Mouse (Mus musculus): ENCODE data around the gene Mynn.
"Not testable (repeated sequence)": the region's sequence is repeated elsewhere in the genome, so short reads cannot be mapped to it uniquely, and the experiment has no call there.

Mynn gene

DNA sequence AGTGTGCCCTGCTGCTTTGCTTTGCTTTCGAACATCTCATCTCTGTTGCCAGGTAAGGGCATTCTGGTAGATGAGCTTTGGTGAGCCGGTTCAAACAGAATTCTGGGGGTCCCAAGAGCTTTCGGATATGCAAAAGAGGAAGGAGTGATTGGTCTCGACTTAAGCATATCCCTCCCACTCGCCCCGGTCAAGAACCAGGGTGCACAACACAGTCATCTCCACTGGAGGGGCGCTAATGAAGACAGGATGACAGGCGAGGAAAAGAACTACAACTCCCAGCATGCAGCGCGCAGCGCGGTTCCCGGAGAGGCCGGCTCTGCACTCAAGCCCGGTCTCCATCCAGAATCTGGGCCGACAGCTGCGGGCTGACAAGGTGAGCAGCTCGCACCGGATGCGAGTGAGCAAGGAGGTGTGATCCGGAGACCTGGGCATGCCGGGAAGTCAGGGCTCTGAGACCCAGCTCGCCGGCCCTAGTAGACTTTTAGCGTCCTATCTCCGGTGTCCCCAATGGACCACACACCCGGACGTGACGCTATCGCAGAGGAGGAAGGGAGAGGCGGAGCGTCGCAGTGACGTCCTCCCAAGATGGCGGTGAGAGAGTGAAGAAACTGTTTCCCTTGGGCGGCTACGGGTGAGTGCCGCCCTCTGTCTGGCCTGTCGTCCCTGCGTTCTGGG, at the start of gene Mynn:
TSS of gene Mynn (plus strand) at position 1 of the 675 bp plus-strand sequence.
- DNase-seq, result peak; percentile 98

DNA sequence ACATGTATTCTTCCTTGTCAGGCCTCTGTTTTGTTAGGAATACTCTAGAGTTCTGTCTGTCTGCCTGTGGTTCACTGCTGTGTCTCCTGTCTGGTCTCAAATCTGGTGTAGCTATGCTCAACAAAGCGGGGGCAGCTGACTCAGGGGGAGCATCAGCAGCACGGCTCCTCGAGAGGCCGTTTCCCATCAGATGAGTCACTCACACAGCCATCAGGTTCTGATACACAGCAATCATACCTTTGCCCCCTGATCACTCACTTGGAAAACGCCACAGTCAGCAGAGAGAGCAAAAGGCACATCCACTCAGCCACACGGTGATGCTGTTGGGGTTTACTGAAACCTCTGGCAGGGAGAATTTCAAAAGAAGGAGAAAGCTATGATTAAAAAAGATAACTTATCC, 48.1 kb upstream of the Mynn start:
- no peak for DNase-seq

DNA sequence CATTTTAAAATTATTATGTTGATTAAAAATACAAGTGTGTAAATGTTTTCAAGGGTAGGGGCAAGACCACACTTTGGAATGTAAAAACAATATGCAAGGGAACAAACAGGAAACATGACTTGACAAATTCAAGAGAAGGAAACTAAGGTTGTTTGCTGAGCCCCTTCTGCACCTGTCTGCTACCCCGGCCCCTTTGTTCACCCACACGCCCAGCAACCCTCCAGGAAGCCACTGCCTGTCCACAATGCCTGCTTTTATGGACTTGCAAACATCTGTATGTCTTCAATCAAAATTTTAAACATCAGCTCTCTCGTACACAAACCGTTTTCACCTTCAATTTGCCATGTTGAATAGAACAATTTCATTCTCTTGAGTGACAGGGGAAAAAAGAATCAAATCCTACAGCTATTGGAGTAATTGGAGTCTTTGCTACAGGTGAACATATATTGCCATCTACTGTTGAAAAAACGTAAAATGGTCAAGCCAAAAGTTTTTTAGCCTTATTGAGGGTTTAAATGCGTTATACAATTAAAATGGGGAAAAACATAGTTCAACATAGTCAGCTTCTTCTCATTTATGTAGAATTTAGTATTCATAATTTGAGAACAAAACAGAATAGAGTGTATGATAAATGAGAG, 41.1 kb upstream of the Mynn start:
- no peak for DNase-seq

DNA sequence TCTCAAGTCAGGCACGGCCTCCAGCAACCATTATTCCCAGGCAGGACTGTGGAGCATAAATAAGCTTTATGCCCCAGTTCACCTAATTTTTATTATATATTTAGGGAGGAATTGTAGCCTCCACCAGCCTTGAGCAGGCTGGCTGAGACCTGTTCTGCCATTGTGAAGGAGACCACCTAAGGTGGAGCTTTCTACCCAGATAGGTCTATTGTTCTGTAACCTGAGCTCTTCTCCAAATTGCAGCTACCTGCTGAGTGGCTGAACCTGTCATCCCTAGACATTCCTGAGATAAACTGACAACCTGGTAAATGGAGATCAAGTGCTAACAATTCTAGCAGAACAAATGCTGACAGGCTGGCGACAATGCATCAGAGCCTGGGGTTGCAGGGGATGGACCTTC, 35.5 kb upstream of the Mynn start:
- not testable (repeated sequence) for DNase-seq

DNA sequence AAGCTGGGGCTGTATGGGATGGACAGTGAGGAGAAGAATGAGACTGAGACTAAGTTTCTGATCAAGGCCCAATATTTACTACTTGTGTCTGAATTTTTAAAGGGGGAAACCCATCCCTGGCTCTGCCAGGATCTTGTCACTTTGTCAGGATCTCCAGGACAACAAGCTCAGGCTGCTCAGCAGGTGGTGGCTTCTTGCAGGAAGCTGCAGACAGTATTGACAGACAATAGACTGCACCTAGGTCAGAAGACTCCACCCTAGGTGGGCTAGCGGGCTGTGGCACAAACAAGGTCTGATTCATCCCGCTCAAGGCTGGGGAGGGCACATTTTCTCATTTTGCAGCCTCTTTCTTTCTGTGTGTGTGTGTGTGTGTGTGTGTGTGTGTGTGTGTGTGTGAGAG, 28.3 kb upstream of the Mynn start:
- DNase-seq, result no peak

DNA sequence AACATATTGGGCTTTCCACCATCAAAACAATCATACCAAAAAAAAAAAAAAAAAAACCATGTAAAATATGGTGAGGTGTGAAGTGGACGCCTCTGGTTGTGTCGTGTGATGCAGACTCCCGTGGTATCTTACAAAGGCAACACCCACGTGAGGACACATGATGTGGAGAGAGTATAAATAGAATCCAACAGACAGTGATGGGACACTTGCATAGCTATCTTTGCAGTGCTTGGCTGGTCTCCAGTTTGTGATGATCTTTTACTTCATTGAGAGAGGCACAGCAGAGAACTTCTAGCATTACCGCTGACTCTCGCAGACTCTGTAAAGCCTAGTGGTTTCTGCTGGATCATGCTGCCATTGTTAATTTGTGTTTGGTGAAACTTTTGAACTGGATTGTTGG, 13.0 kb upstream of the Mynn start:
- no peak for DNase-seq

DNA sequence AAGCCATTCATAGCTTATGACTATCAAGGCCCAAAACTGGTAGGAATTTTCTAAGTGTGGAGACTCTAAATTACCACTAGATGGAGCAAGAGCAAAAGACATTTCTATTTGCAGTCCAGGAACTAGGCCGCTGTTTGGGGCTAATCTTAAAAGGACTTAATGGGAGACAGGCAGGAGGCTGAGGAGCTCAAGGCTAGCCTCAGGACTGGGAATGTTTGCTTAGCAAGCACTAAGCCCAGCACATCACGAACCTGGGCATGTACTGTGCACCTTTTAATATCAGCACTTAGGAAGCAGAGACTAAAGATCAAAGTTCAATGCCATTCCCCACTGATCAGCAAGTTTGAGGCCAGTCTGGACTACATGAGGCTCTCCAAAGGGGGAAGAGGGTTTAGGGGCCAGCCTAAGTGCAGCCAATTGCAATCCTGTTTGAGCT, 9.4 kb upstream of the Mynn start:
- peak; percentile 74 for DNase-seq

DNA sequence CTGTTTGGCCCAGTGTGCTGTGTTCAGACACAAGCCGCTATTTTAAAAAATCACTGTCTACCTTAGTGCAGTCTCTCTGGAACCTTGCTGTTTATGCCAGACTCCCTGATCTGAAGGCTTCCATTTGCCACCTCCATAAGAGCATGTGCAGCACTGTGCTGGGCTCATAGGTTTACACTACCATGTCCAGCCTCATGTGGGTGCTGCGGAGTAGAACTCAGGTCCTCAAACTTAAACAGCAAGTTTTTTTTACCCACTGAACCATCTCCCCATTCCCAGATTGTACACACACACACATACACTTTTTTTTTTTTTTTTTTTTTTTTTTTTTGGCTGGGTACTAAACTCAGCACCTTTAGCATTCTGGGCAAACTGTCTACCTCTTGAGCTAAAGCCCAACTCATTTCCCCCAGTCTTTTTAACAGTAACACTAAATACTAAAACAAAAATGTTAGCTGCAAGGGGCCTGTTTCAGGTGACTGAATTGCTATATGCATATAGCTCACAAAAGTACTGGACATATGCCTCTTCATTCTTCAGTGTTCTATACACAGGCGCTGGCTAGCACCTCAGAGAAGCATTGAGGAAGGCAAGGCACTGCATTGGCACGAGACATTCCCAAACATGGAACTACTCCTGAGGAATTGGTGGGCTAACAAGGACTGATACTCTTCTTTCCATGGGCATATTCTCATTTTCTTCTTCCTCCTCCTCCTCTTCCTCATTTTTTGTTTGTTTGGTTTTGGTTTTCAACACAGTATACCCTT, 8.0 kb upstream of the Mynn start:
- DNase-seq, result peak; percentile 24

DNA sequence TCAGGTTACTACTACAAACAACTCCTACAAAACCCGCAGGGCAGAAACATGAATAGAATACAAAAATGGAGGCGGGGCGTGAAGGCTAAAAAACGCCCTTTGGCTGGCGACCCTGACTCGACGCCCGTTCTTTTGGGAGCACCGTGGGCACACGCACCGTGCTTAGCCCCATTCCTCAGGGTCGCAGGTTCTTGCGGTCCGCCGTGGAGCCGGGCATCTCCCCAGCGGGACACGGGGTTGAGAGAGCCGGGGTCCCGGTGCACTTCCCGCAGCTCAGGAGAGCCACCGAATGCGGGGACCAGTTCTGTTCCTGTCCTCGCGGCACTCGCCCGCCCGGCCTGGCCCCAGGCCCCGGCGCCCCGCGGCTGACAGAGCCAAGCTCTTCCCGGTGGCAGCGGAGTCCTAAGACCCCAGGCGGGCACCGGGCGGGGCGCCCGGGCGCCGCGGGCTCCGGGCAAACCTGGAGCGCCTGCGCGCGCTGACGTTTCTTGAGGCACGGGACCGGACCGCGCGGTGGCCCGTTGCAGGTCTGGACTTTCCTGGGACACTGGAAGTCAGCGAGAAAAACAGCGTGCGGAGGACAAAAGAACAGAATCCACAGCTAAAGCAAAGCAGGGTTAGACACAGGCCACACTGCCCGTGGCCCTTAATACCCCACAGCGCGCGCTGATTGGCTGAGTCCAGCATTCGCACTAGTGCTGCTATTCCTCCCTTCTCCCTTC, 6.6 kb upstream of the Mynn start:
- peak; percentile 60 for DNase-seq

DNA sequence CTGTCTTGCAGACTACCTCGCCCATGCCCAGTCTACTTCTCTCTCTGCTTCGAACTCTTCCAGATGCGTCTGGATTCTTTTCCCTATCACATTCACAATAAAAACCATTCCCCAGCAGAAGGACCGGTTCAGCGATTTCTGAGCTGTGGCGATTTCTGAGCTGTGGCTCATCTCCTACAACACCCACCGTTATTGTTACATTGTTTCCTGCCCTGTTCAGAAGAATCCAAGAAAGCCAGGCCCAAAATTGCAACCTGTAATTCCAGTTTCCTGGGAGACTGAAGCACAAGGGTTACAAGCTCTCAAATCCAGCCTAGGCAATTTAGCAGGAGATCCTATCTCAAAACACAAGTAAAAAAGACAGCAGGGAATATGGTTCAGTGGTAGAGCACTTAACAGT, 4.6 kb upstream of the Mynn start:
- no peak for DNase-seq

DNA sequence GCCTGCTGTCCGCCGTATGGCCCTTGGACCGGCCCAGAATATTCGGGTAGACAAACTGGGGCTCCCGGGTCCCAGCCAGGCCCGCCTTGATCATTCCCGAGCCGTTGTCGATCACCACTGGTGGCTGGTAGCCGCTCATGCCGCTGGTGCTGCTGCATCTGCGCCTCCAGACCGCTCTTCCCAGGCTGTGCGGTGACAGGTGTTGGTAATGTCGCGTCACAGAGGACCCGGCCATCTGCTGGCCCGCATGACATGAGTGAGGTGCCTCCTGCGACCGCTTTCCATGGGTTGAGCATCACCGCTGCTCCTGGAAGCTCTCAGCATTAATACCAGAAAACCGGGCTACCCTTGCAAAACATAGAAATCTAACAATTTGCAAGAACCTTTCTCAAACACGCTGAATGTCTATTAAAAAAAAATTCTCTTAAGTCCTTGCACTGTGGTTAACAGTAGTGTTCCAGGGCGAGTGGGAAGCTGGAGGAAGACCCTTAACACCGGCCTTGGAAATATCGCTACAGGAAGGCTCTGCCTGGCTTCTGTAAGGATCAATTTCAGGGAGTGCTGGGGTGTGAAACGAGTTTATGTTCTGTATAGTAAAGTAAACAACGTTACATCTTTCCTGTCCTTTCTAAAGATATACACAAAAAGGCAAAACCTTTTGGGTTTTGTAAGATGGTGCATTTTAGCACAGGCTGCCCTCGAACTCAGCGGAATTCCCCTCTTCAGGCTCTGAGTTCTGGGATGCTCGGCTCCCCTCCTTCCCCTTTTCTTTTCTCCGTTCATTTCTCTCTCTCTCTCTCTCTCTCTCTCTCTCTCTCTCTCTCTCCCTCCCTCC, 1.9 kb upstream of the Mynn start, which contains the start of gene Actrt3:
TSS of gene Actrt3 (minus strand) at position 229 of the 835 bp plus-strand sequence.
- peak; percentile 82 for DNase-seq

DNA sequence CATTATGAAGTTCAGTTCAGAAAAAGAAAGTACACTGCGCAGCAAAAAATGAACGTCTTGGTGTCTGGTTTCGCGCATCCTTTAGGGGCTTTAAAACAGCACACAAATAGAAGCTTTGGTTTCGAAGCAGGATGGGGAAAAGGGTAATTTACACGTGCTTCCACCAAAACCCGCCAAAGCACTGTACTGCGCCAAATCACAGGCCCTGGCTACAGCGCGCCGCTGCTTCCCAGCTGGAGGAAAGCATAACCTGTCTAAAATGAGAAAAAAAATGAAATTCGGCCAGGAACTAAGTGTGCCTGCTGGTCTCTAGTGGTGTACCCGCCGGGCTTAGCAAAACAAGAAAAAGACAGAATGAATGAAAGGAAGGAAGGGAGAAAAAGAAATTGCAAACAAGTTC, 1.1 kb upstream of the Mynn start:
- no peak for DNase-seq

DNA sequence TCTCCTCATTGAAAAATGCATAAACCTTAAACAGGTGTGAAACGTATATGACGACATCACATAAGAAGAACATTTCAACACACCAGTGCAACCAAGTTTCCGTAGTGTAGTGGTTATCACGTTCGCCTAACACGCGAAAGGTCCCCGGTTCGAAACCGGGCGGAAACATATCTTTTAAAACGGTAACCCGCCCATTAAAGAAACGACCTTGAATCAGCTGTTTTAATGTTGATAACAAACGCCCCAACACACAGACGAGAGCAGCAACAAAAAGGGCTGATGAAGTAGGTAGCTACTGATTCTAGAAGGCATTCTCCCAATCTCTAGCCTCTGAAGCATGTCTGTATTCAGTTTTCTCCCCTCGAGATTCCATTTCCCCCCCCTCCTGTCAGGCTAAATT, 690 bp upstream of the Mynn start:
- DNase-seq, result peak; percentile 95

DNA sequence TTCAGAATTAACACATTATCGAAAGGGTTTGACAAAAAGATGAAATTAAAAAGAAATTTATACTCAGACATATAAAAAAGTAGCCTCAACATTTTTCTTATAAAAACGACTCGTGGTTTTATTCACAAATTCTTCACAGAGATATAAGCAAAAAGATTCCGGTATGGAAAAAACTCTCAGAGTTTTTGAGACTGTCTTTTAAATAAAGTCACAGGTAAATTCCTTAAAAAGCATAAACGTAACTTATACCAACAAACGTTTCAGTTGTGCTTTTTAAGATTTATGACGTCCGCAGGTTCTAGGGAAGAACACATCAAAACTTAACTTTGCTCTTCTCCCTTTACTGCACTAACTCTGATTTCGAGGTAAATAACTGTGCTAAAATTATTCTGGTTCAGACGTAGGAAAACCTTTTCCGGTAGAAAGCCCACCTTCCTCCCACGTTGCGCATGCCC, 228 bp upstream of the Mynn start:
- no peak for DNase-seq

DNA sequence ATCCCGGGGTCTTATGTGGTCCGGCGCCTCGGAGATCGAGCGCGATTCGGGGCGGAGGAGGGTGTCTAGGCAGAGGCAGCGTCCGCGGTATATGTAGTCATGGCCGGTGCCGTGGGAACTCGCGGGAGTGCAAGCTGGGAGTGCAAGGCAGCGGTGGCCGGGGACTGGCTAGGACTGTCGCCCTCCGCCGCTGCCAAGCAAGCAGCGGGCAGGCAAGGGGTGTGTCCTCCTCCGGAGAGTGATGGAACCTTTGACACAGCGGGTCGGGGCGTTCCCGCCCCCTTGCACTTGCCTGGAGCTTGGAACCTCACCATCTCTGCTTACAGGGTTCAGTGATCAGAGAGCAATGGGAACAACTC, 854 bp downstream of the Mynn start:
- DNase-seq, result no peak

DNA sequence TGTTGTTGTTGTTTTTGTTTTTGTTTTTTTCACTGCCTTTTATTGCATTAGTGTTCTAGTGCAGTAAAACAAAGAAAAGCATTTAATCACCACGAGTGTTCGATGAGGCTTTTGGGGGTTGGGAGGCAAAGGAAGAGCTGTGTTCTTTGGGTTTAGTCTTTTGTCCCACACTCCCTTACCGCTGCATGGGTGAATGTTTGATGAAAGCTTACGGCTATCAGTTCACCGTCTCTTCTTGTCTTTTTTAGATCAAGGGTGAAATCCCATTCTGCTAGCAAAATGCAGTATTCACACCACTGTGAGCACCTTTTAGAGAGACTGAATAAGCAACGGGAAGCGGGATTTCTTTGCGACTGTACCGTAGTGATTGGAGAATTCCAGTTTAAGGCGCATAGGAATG, 1.4 kb downstream of the Mynn start:
- DNase-seq, result peak; percentile 42

DNA sequence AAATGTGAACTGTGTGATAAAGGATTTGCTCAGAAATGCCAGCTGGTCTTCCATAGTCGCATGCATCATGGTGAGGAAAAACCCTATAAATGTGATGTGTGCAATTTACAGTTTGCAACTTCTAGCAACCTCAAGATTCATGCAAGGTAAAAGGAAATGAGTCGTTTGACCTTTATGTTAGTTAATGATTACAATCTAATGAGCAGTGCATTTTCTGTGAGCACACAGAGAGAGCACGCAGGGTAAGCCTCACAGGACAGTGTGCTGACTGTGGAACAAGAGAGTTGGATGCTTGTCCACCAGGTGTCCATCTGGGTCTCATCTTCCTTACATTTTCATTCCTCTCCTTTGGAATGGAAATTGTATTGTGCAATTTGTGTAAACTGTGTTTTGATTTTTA, 7.1 kb downstream of the Mynn start:
- DNase-seq, result no peak

DNA sequence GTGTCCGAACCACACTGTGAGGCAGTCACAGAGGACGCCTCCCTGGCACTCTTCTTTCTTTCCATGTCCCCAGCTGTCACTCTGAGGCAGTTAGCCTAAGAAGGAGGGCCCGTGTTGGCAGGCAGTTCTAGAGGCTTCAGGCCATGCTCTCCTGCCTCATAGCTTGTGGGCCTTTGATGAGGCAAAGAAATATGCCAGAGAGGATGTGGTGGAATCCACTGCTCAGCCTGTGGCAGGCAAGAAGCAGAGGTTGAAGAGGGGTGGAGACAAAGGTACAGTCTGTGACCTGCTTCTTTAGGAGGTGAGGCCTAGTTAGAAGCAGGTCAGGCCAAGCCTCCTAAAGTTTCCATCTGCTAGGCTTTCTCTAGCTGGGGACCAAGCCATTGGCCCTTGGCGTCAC, 9.1 kb downstream of the Mynn start:
- DNase-seq, result no peak

DNA sequence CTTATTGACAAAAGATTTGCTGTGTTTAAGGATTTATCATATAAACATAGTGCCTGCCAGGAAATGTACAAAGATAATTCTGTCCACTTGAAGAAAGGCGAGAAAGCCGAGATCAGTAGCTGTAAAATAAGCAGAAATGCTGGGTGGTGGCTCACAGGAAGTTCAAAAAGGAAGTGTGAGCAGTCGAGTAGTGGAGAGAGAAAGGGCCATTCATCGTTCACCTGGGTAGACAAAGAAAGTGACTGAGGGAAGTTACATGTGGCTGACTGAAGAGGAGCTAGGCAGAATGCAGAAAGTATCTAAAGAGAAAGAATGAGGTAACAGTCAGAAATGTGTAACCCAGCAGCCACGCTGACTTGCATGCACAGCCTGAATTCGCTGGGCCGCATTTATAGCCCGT, 18.3 kb downstream of the Mynn start:
- DNase-seq, result no peak

DNA sequence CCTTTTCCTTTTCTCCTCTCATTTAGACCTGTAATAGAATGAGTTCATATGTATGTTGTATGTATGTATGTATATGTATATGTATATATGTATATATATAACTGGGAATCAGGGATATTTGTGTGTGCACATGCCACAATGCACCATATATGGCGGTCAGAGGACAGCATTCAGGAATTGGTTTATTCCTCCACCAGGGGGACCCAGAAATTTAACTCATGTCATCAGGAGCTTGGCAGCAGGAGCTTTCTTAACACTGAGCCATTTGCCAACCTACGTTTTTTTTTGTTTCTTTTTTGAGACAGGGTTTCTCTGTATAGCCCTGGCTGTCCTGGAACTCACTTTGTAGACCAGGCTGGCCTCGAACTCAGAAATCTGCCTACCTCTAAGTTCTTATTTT, 31.8 kb downstream of the Mynn start:
- DNase-seq, result no peak

DNA sequence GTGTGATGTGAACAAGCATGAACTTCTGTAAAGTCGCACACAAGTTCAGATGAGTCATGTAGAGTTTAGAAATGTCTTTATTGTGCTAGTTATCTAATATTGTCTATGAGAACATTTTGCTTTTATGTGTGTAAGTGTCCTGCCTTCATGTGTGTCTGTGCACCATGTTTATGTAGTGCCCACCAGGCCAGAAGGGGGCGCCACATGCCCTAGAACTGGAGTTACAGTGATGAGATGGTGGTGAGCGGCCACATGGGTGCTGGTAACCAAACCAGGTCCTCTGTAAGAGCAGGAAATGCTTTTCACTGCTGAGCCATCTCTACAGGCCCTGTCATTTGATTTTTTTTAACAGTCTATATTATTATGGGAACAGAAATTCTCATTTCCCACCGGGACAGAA, 33.8 kb downstream of the Mynn start:
- DNase-seq, result no peak

DNA sequence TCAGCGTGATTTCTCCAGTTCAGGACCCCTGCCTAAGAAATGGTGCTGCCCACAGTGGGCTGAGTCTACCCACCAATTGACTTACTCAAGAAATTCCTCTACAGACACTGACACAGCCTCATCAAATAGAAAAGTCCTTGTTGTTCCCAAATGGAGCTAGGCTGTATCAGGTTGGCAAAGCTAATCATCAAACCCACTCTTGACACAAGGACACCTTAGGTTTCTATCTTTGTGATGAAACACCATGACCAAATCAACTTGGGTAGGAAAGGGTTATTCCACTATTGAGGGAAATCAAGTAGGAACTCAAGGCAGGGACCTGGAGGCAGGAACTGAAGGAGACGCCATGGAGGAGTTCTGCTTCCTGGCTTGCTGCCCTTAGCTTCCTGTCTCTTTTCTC, 42.3 kb downstream of the Mynn start, which contains the start of gene Lrriq4:
TSS of gene Lrriq4 (plus strand) at position 301 of the 400 bp plus-strand sequence.
- DNase-seq, result no peak

Measured in cerebellum, adult 9-10 months (tissue).